Mouse (Mus musculus): ENCODE measurements at regions not wholly inside any gene's neighbourhood (a gene's known extent, or its start where the extent isn't known, plus 50 kb on each side); places are given as distances from the start of the nearest gene placed in this dataset.

- no peak for DNase-seq (ENCODE audit: low read depth, low spot score)
Observed at GRCm38 (mm10) chr12:12882931-12883553, 58.7 kb downstream of the Mycn start.

DNA sequence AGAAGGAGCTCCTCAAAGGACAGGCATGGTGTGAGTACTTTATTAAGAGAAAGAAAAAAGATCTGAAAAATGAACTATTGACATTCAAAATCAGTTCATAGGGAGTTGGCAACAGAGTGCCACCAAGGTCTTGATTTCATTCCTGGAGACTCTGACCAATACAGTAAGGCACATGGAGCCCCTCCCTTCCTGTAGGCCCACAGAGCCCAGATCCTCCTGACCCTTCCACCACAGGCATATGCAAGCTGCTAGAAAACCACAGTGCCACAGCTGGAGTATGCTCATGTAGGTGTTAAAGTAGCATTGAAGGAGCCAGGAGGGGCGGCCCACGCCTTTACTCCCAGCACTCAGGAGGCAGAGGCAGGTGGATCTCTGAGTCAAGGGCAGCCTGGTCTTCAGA lies 63.7 kb downstream of the Mycn start:
- no peak for DNase-seq (ENCODE audit: low read depth, low spot score)

GRCm38 (mm10) chr12:12877539-12877938 lies 64.2 kb downstream of the Mycn start:
- no peak for DNase-seq (ENCODE audit: low read depth, low spot score)

GRCm38 (mm10) chr12:12875976-12876745 lies 65.6 kb downstream of the Mycn start:
- no peak for DNase-seq (ENCODE audit: low read depth, low spot score)

DNA sequence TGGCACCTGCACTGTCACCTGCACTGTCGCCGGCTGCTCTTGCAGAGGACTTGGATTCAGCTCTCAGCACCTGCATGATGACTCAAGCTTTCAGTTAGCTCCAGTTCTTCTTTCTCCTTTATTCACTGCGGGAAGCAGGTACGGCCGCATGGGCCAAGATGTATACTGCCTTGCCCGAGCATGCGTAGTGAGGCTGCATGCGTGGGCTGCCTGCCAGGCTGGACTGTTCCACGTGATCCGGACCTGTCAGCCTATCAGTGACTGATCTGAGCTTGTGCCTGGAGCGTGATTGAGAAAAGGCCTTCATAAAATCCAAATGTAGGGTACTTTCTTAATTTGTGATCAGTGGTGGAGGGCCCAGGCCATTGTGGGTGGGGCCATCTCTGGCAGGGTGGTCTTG lies 68.2 kb downstream of the Mycn start:
- DNase-seq (ENCODE audit: low read depth, low spot score) = no peak

DNA sequence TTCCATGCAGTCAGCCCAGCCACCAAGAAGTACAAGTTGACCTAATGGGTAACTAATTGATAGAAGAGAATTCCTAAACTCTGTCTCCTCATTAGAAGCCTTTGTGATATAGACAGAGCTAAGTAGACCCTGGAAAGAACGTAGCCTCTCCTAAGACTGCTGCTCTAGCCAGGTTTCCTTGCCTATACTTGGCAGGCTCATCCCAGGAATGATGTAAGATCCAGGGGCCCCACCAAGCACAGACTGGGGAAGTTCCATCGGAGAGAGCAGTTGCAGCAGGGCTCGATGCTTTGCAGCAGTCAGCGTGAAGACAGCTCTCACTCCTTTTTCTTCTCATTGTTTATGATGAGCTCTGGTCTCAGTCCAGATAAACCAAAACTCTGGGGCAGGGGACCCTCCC lies 68.7 kb downstream of the Mycn start:
- DNase-seq (ENCODE audit: low read depth, low spot score) = no peak

DNA sequence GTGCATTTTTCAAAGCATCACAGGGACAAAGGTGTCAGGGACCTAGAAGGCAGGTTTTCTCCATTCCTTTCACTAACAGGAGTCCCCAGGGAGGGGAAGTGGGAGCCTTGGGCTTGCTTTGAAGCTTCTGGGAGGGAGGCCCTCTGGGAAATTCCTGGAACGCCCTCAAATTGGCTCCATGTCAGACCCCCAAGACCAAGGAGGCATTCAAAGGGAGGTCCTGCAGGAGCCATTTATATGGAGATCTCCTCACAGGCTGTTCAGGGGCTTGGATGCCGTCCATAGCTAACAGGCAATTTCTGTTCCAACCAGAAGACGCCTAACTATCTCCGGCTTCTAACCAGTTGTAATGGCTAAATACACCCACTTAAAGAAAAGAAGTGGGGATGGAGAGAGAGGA lies 70.4 kb downstream of the Mycn start:
- no peak for DNase-seq (ENCODE audit: low read depth, low spot score)

DNA sequence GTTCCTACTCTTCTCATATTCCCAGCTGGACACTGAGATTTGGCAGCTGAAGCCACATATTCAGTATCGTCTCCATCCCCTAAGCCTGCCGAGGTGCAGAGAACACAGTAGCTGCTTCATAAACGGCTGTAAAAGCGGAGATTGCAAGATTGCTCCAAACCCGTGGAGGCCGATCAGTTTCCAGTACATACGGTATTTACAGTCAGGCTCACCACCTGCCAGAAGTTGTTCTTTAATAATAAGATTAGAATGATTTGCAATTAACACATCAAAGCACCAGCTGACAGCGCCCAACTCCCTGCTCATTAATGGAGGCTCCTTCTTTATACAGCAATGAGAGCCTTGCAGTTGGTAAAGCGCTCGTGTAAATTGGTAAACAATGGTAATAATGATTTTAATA lies 75.1 kb downstream of the Mycn start:
- DNase-seq (ENCODE audit: low read depth, low spot score) = no peak

- no peak for DNase-seq (ENCODE audit: low read depth, low spot score)
Observed at GRCm38 (mm10) chr12:12850681-12851080, 91.0 kb downstream of the Mycn start.

- DNase-seq (ENCODE audit: low read depth, low spot score) = no peak
Observed at GRCm38 (mm10) chr12:12846716-12847115, 95.0 kb downstream of the Mycn start.

GRCm38 (mm10) chr12:12842247-12842957 lies 99.3 kb downstream of the Mycn start:
- no peak for DNase-seq (ENCODE audit: low read depth, low spot score)

DNA sequence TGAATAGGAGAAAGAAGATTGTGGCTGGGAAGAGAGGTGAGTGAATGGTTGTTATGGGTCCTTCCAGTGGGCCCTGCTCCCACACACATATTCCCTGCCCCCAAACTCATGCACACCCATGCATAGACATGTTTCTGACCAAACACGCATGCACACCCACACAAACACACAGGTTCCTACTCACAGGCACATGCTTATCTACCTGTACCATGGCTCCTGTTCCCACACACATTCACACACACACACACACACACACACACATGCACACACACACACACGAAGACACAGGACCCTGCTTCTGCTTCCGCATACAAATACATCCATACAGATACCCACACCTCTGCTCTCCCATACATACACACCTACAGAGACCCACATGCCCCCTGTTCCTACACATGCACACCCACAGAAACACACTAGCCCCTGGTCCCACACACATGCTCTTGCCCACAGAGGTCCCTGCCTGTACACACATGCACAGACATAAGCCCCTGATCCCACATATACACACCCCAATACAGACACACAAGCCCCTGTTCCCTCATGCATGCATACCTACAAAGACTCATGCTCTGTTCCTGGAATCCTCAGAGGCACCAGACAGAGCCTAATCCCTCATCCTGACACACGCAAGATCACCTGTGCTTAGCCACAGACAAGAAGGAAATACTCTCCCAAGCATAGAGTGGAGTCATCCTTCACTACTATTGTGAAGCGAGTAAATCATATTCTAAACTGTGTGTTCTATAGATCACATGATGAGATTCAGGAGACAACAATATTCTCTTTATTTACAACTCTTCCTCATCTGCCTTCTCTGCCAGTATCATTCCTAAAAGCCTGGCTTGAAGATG lies 100.1 kb downstream of the Mycn start:
- no peak for DNase-seq (ENCODE audit: low read depth, low spot score)

DNA sequence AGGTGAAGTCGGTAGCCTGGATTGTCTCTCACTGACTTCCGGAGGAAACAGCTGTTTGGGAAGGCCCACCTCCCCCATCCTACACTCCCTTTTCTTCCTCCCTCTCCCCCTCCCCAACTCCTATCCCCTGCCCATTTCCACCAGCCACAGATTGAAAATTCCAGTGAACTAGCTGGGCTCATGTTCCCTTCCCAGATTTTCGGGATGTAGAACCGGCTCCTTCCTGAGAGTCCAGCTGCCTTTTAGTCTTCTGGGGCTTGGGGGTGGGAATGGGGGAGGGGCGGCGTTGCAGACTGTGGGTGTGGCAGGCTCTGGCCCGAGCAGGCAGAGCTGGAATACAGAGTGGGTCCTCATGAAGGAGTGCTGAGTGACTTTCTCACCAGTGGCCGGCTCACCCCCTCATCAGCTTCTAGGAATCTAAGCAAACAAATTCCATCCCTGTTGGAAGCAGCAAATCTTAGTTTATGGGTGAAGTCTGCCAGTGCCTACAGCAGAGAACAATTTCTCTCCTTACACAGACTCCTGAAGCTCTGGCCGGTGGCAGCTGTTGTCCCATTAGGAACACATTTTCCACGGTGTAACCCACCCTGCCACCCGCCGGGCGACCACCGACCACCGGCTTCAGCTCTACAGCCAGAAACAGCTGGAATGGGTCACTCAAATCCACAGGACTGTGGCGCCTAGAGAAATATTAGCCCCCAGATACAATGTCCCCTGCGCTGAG lies 100.9 kb downstream of the Mycn start:
- no peak for DNase-seq (ENCODE audit: low read depth, low spot score)

- no peak for DNase-seq (ENCODE audit: low read depth, low spot score)
Observed at GRCm38 (mm10) chr12:12837775-12838174, 103.9 kb downstream of the Mycn start.

GRCm38 (mm10) chr12:12827821-12828641 lies 113.7 kb downstream of the Mycn start:
- DNase-seq (ENCODE audit: low read depth, low spot score) = no peak

- no peak for DNase-seq (ENCODE audit: low read depth, low spot score)
Observed at GRCm38 (mm10) chr12:12827379-12827778, 114.3 kb downstream of the Mycn start.

DNA sequence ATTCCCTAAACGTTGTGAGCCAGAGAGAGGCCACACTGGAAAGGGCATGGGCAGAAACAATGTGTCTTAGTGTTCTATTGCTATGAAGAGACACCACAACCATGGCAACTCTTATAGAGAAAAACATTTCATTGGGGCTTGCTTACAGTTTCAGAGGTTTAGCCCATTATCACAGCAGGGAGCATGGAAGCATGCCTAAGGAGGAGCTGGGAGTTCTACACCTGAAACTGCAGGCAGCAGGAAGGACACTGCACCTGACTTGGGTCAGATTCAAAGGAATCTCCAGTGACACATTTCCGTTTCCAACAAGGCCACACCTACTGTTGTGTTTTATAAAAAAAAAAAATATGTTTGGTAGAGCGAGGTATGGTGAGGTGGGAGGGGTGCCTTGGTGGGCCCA lies 115.3 kb downstream of the Mycn start:
- DNase-seq (ENCODE audit: low read depth, low spot score) = no peak

- DNase-seq (ENCODE audit: low read depth, low spot score) = no peak
Observed at GRCm38 (mm10) chr12:12825842-12826241, 115.9 kb downstream of the Mycn start.

DNA sequence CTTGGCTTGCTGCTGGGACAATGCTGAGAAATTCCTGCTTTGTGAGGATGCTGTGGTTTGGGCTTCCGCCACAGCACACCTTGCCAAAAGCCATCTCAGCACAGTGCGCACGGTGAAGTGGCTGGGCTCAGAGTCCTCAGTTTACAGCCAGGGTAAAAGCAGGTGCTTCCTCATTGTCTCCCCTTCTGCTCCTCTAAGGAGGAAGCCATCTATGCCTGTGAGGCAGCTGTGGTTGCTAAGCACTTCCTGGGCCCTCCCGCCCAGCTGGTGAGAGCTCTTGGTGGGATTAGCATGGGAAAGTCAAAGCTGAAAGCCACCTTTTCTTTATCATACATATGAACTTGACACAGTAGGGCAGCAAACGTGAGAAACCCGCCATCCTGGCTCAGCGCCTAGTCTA lies 120.2 kb downstream of the Mycn start:
- no peak for DNase-seq (ENCODE audit: low read depth, low spot score)

DNA sequence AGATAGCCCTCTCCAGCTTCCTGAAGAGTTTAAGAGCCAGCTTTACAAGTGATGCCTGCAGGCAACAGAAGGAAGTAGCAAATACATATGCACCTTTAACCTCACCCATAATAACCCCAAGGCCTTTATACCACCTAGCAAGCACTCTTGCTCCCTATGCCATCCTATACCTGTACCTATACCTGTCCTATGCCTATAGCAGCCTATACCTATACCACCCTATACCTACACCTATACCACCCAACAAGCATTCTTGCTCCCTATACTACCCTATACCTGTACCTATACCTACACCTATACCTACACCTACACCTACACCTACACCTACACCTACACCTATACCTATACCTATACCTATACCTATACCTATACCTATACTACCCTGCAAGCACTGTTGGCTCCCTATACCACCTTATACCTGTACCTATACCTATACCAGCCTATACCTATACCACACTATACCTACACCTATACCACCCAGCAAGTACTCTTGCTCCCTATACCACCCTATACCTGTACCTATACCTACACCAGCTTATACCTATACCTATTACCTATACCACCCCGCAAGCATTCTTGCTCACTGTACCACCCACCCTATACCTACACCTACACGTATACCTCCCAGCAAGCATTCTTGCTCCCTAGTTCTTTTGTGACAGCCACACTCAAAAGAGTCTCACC lies 120.9 kb downstream of the Mycn start:
- no peak for DNase-seq (ENCODE audit: low read depth, low spot score)
